Mouse (Mus musculus) right cerebral cortex, adult 2 months (tissue): ENCODE data around the gene Parva.
A peak's percentile ranks its signal among the peaks of the same experiment; 100 is the strongest.

Source experiments
- DNase-seq, 2 experiments: peaks; one replicate each; pipeline ENCODE4 v3.0.0; 2021 to 2022; ENCODE audit warnings: low spot score in 2 of 2

The Parva gene

DNA sequence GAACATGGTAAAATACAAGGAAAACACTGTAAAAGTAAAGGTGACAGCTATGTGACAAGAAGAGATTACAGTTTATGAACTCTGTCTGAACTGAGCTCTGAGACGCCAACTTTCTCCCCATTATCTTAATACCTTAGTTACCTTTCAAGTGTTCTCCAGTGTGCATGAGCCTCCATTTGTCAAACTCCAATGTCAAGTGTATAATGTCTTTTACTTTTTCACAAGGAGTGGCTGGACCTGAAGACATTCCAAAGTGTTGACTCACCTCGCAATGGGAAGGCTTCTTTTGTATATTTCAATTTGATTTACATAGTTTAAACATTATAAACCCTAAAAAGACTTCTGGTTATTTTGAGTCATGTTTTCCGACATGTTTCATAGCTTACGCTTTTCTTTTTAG, 3.9 kb upstream of the Parva start:
- DNase-seq, result no peak

DNA sequence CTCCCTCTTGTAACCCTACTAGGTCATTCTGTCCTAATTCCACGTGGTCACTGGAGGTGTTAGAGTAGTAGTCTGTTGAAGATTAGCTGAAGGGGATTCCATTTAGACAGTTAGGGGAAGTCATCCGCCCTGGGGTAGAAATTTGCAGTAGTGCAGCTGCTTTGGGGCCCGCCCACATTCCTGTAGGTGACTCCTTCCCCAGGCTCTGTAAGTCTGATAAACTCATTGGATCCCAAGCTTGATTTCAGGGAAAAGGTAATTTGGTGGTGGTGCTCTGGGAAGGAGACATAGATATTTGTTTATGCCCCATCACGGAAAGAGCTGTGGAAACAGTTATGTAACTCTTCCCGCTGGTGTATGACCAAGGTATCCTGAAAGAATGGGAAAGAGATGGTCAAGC, 494 bp upstream of the Parva start:
- DNase-seq, result no peak

DNA sequence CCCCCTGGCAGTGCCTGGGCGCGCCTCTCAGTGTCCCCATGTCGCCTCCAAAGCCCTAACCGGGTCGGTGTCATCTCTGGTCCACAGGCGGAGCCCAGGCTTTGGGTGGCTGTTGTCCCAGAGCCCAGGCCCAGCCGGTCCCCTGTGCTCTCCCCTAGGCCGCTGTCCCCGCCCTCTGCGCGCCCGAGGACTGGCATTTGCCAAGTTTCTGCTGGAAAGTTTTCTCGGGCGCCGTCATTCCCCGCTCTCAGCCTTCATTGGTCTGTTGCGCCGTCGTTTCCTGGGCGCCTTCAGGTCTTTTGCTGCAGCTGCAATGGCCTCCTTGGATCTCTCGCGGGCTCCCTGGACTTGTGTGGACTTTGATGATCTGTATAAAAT, 842 bp downstream of the Parva start:
- peak; percentile 64 to 69 for DNase-seq

DNA sequence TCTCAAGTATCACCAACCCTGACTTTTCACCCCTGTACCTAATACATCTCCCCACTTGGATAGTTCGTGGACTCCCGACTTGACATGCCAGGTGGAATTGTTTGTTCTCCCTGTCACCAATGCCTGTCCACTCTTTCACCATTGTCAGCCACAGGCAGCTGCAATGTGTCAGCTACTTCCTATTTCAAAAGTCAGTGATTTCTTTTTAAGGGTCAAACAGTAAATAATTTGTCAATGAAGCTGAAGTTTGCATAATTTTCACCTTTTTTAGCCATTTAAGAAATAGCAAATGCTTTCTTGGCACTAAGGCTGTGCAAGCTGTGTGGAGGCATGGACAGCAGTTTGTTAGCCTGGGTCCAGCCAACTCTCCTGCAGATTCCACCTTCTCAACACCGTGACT, 12.5 kb downstream of the Parva start:
- no peak for DNase-seq

DNA sequence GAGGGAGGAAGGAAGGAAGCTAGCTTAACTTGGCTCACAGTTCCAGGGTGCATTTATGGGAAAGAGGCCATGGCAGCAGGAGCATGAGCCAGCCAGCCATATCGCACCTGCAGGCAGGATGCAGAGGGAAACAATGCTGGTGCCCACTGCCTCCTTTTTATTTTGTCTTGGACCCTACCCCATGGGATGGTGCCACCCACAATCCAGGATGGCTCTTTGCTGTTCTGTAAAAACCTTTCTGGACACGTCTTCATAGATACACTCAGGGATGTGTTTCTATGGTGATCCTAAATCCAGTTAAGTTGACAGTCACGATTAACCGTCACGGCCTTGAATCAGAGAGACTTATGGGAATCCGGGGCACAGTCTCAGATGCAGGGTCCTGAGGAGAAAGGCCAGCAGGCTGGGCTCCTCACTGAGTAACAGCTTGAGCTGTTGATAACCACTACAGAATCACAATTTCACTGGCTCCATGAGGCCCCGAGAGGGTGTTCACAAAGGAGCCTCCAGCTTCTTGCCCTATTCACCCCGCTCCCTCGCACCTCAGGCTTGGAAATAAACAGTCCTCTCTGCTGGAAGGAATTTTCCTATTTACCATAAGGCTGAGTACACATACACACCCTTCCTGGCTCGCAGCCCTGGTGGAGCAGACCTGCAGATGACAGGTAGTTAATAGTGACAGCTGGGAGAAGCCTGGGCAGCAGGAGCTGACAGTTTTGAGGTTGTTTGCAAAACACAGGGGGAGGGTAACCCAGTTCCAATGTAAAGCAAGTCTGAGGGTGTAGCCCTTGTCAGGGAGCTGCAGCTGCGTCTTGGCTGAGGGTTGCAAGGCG, 17.1 kb downstream of the Parva start:
- DNase-seq, result no peak

DNA sequence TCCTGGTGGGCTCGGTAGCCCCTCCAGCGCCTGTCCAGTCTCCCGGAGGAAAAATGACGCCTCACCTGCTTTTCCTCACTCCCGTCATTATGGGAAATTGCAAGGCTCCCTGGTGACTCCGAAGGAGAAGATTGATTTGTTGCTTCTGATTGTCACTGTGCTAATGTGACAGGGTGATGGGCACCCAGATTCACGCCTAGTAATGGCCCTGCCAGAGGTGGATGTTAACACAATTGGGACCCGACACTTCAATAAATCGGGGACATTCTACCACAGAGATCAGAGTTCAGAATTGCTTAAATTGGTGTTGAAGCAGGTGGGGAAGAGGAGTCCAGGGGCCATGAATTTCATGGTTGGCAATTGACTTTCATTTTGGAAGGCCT, 17.7 kb downstream of the Parva start:
- no peak for DNase-seq

DNA sequence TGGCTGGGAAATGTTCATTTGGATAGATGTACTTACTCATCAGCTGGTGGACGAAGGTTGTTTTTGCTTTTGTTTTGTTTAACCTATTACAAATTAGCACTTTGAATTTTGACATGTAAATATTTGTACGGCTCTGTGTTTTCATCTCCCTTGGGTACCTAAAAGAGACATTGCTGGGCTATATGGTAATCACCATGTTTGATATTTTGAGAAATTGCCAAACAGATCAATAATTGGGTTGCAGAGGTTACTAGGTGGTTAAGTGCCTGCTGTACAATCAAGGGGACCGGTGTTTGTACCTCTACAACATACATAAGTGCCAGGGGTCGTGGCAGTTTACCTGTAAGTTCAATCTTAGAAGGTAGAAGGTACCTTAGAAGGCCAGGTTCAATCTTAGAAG, 19.2 kb downstream of the Parva start:
- no peak for DNase-seq

DNA sequence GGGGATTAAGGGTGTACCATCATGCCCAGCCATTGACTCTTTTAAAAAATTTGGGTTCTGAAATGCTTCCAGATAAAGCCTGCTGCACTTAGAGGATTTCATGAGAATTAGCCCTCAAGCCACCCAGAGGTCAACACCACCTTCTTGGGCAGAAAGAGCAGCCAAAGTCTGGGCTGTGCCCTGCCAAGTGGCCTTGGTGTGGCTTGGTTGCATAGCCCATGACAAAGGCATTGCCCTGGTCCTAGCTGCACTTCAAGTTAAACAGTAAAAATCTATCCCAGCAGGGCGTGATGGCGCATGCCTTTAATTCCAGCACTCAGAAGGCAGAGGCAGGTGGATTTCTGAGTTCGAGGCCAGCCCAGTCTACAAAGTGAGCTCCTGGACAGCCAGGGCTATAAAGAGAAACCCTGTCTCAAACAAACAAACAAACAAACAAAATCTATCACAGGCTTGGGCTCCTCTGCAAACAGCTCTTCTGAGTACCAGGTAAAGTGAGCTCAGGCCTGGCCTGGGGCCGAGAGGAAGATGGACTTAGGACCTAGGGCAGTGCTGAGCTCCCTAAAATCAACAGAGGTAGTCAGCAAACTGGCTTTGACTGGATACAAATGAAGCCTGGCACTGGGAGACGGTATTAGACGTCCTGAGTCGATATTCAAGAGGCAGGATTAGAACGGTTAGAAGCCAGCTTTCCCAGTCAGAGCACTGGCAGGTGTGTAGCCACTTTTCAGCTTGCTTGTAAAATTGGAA, 22.8 kb downstream of the Parva start:
- DNase-seq, result no peak

DNA sequence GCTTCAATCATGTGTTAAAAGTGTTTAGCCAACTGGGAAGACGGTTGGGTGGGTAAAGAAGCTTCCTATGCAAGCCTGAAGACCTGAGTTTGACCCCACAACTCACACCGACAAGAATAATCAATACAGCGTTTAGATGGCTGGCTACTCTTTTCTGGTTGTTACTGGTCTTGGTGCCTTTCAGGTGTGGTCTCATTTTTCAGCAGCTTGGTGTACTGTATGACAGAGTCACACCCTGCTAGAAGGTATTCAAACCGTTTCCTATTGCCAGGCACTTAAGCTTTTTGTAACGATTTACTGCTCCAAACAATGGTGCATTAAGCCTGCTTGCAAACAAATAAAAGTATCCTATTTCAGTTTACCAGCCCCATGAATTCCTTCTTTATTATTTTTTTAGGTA, 25.2 kb downstream of the Parva start:
- no peak for DNase-seq

DNA sequence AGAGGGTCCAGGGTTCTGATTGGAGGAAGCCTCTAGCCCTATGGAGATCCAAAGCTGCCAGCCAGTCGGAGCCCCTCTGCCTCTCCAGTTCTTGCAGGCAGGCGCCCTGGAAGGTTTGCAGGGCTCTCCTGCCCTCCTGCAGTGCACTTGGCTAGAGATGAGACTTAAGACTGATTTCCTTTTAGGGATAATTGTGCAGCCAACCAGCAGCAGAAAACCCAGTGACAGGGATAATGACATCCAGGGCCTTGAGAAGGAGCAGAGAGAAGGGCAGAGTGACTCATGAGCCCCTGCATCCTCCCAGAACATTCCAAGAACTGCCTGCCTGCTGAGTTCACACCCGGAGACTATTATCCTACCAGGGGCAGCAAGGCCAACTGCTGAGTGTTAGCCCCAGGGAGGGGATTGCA, 26.5 kb downstream of the Parva start:
- no peak for DNase-seq

DNA sequence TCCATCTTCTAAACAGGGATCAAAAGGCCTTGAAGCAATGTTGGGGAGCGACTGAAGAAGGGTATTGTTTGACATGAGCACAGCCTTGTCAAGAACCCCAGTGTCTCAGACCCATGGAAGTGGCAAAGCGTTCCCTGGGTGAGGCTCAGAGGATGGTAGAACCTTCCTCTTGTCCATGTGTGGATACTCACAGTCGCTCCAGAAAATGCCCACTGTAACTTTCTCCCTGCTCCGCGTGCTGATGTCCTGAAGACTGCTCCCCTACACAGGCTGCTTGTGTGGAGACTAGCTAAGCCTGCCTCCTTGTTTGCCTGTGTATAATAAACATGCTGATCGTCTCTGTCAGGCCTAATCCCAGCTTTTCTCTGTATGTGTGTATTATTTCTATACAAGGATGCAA, 27.1 kb downstream of the Parva start:
- DNase-seq, result no peak

DNA sequence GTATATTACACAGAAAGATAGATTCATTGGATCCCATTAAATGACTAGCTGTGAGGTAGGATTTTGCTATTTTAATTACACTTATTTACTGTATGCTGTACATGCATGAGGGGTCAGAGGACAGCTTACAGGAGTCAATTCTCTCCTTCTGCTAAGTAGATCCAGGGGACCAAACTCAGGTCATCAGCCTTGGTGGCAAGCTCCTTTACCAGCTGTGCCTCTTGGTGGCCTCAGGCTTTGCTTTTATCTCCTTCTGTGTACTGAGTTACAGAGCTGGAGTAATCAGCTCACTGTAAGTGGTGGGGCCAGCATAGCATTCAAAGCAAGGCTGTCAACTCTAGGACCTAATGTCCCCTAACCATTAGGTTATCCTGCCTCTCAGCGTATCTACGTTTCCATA, 27.6 kb downstream of the Parva start:
- DNase-seq, result no peak

DNA sequence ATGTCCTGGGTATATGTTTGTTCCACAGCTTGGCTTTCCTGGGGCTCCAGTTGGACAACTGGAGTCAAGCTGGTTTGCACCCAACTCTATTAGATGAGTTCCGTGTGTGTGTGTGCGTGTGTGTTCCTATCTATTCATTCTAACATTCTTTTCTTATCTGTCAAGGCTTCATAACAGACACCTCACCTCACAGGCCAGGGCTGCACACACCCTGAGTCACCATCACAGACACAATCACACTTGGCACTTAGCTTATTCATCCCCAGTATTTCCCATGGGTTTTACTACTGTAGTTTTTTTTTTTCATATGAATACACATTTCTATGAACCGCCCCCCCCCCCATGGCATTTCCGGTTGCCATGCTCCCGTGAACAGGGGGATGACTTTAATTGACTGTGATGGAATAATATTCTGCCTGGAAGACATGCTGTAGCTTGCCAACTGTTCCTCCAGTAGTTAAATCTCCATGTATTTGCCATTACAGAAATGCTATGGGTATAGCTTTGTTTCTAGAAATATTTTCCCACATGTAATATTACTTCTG, 28.3 kb downstream of the Parva start:
- no peak for DNase-seq

DNA sequence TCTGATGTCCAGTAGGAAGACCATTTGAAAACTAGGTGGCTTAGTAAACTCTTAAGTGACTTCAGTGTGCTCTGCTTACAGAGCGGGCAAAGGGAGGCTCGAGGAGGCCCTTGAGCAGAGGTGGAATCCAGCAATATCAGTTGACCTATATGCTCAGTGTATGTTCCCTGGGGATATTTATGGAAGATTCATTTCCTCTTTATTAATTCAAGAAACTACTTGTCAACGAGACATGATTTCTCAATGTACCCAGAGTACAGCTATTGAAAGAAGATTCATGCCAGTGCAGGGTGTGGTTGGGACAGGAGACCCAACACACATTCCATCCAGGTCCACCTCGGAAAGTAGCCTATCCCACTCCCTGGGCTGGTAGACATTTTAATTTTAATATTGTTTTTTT, 30.1 kb downstream of the Parva start:
- no peak for DNase-seq

DNA sequence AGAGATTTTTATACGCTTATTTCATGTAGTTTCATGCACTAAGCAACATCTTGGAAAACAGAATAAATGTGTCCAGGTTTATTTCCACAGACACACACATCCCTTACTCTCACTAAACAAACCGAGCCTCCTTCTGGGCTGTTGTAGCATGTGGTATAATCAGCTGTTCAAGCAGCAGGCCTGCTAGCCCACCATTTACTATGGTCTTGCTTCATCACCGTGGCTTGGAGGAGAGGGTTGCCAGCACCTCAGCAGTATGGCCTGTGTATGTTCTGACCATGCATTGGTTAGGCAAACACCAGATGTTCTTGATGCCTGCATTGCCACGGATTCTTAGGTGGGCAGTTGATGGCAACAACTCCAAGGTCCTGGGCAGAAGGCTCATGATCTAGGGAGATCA, 30.6 kb downstream of the Parva start:
- DNase-seq, result no peak

DNA sequence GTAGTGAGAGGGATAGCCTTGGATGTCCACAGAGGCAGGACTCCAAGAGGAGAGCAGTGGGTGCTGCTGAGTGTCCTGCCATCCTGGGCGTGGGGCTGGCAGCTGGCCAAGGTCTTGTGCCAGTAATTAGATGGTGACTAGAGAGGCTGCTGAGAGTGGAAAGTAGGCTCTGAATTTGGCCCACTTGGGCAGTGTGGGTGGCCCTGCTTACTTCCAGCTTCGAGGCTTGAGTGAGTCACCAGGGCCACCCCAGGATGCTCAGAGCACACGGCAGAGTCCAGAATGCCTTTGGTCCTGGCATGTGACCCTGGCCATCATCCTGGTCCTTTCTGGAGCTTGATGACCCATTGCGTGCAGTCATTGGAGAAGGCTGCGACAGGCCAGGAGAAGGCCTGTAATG, 31.1 kb downstream of the Parva start:
- DNase-seq, result peak; percentile 21 to 38

DNA sequence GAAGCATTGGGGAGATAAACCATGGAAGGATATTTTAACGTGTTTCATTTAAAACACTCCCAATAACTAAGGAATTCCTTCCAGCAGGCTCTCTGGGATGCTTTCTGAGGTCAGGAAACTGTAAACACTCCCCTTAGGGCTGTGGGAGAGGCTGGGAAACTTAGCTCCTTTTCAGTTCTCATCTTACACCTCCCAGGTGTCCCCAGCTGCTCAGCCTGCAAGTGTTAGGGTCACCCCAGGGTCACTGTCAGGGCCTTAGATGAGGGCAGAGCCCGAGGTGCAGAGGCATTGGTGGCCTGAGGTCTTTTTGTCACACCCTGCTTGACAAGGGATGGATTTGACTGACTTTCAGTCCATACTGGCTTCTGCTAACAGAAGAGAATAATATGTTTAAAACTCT, 35.8 kb downstream of the Parva start:
- DNase-seq, result no peak

DNA sequence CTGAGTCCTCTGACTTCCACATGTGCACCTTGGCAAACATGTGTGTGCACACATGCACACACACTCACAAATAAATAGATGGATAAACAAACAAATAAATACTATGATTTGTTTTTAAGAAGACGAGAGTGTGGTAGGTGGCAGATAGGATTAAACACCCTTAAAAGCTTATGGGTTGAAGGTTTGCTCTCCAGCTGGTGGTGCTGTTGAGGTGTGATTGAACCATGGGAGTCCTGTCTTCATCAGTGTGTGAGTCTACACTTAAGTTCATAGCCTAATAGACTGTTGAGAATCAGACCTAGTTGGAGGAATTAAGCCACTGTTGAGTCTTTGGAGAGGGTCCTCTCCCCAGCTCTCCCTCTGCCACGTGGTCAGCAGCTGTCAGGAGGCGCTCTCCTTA, 38.6 kb downstream of the Parva start:
- peak in 1 of 2 experiments; percentile 18 for DNase-seq

DNA sequence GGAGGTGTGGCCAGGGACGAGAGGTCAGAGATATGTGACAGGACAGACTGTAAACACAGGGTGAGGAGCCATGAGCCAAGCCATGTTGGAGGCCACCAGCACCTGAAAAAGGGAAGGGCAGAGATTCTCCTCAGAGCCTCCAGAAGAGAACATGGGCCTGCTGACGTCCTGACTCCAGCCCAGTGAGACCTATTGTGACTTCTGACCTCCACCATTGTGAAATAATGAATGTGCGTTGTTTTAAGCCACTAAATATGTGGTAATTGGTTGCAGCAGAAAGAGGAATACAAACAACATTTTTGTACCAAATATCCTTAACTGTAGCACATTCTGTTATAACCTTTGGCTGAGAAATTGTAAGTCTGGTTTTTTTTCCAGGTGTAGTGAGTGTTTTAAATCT, 39.5 kb downstream of the Parva start:
- no peak for DNase-seq

DNA sequence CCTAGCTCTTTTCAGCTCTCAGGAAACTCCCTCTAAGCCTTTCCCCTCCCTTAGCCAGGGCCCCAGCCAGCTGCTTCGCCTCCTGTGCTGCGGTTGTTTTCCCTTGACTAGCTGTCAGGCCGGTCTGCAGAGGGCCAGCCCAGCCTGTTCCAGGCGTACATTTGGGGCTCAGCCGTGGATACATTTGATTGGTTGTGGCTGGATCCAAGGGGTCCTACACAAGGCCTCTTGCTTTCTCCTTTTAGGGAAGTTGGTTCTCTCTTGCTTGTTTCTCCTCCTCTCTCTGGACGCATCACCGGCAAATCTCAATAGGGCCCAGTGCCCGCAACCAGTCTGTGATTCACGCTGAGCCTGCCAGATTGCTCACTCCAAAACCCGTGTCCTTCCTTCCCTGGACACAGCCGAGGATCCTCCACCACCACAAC, 40.4 kb downstream of the Parva start:
- no peak for DNase-seq

DNA sequence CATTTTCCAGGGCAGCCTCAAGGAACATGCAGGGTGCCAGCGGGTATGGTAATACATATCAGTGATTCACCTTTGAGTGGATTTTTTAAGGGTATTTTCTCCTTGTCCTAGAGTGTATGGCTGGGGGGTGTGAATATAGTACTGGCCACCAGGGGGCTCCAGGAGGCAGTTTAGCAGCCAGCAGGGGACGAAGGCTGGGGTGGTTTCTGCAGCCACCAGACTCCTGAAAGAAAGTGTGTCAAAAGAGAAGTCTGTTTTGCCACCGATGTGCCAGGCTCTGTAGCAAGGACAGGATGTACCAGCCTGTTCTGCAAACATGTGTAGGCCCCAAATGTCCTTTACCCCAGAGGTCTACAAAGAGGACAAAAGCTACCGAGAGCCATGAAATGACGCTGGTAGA, 42.5 kb downstream of the Parva start:
- DNase-seq, result peak; percentile 83 to 87

DNA sequence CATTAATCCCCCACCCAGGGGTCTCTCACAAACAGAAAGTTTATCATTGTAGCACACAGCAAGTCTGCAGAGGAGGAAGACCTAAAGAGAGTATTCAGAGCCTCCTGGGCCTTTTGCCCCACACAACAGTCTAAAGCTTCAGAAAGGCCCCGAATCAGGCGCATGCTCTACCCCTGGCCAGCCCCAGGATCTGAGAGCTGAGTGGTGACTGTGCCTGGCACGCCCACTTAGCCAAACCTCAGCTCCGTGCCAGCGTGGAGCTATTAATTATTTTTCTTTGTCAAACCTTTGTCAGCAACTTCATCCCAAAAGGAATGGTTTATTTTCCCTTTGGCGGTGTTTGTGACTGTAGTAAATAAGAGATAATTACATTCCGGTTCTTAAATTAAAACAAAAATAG, 44.0 kb downstream of the Parva start:
- DNase-seq, result no peak

DNA sequence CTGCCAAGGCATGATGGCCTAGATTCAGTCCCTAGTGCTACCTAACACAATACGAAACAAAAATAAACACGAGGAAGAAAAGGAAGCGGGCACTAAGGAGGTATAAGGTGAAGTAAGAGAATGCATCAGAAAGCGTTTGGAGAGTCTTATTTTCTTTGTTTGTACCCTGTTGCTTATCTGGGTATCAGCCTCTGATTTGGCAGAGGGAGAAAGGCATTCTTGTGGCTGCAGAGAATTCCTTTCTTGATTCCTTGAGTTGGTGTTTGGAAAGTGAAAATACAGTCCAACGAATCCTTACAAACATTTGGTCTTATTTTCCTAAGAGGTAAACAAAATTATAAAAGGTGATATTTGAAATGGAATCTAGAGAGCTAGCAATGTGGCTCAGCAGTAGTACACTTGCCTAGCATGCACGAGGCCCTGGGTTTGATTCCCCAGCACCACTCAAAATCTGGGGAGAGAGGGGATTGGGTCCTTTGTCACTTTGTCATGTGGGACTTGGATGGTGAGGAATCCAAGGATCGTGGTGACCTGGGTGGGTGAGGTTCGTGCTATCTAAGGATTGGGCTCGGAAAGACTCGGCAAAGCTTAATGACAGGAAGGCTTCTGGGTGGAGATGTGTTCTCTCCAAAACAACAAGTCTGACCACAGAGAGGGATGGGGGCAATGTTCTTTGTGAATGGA, 44.9 kb downstream of the Parva start:
- DNase-seq, result no peak
